Mouse (Mus musculus) midbrain, embryonic 16.5 days (tissue): Measurements from ENCODE around the gene Tbx4. TPM values are rescaled to one million over a fixed set of nuclear protein-coding genes. Genes with fewer than 3 reads are reported as not detected.

ENCODE experiments used
- ATAC-seq: fragments of 200-750 bp; cut with Nextera tagmentation; 2 replicates; pipeline ENCODE4 v1.8.0; 2017; ENCODE audit warnings: moderate TSS enrichment
- H3K27ac ChIP-seq: fragments of 300-500 bp; sonication (generic); 2 replicates; pipeline ENCODE4 v1.5.1; 2014; ENCODE audit warnings: mild to moderate bottlenecking, low read length, mixed read lengths
- H3K27me3 ChIP-seq: fragments of 300-500 bp; sonication (generic); 2 replicates; pipeline ENCODE4 v1.6.1; 2014; ENCODE audit warnings: low read depth, low read length, mixed read lengths; ENCODE audit not compliant: control insufficient read depth, insufficient read depth
- H3K36me3 ChIP-seq: fragments of 300-500 bp; sonication (generic); 2 replicates; pipeline ENCODE4 v1.6.1; 2014; ENCODE audit warnings: mild to moderate bottlenecking, low read length, moderate library complexity, mixed read lengths; ENCODE audit not compliant: control insufficient read depth, insufficient read depth
- H3K4me1 ChIP-seq: fragments of 300-500 bp; sonication (generic); 2 replicates; pipeline ENCODE4 v1.6.1; 2014; ENCODE audit warnings: mild to moderate bottlenecking, low read length, mixed read lengths; ENCODE audit not compliant: control insufficient read depth, insufficient read depth
- H3K4me2 ChIP-seq: fragments of 300-500 bp; sonication (generic); 2 replicates; pipeline ENCODE4 v1.6.1; 2014; ENCODE audit warnings: mild to moderate bottlenecking, low read length, mixed read lengths
- H3K4me3 ChIP-seq: fragments of 300-500 bp; sonication (generic); 2 replicates; pipeline ENCODE4 v1.5.1; 2014; ENCODE audit warnings: low read depth, mild to moderate bottlenecking, low read length, moderate library complexity, mixed read lengths
- H3K9ac ChIP-seq: fragments of 300-500 bp; sonication (generic); 2 replicates; pipeline ENCODE4 v1.6.1; 2014; ENCODE audit warnings: low read depth, low read length, mixed read lengths
- H3K9me3 ChIP-seq: fragments of 300-500 bp; sonication (generic); replicated peaks from 2 replicates; pipeline ENCODE4 v1.6.1; 2014; ENCODE audit warnings: mild to moderate bottlenecking, low read length, mixed read lengths; ENCODE audit not compliant: control insufficient read depth, poor library complexity, severe bottlenecking
- WGBS: fragments of 180-500 bp; shearing (Covaris S2); extraction: QIAGEN DNeasy Blood & Tissue Kit; methylation state at CpG from one replicate; pipeline ENCODE4 v1.1.7; 2014; 5-methylcytosine and 5-hydroxymethylcytosine counted together
- polyA plus RNA-seq: library from polyadenylated mRNA; unstranded; fragments of >200 nt; fragmentation: Nextera tagmentation; extraction: Ambion mirVana; gene quantifications from 2 replicates; pipeline ENCODE4 v1.2.1, GENCODE M21; 2015

The Tbx4 gene
- polyA plus RNA-seq, 1 experiment from 2014 or later: 0.43 TPM

DNA sequence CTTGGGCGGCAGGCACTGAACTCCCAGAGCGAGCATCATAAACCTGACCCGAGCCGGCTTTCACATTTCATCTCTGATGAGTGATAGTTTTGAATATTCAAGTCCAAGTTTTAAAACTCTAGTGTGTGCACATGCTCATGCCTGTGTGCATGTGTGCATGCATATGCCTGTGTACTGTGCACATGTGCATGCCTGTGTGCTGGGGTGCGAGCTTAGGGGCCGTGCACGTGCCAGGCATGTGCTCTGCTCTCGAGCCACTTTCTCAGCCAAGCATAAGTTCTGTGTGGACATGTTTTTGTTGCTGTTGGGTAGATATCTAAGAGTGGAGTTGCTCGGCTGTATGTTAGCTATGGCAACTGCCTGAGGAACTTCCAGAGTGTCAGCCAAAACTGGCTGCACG lies 62.5 kb downstream of the Tbx4 start:
- Histone ChIP-seq H3K27me3 (no peaks in the 10 kb centered on the region), H3K36me3 (no peaks in the 10 kb centered on the region), H3K9me3 (no peaks in the 10 kb centered on the region), H3K27ac (no peak overlapping the region), H3K4me3 (no peak overlapping the region), H3K4me2 (no peak overlapping the region), H3K9ac (no peak overlapping the region), H3K4me1 (no peaks in the 10 kb centered on the region)
- WGBS: 92% methylated on average over 10 of the region's 10 CpGs
- no peak for ATAC-seq

DNA sequence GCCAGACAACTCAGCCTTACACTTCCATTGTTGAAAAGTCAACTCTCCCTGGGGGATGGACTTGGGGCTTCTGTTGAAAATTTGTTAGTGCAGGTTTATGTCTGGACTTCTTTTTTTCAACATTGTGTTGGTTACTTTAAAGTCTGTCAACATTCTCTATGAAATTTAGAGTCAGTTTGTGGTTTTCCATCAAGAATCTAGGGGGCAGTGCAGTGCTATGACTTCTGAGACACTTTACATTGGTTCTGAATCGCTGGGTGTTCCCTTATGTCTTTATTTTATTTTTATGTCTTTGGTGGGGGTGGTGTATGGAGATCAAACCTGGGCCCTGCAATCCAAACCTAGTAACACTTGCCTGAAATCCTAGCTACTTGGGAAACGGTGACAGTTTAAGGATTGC lies 63.5 kb downstream of the Tbx4 start:
- Histone ChIP-seq H3K9me3 (no peaks in the 10 kb centered on the region), H3K9ac (no peak overlapping the region), H3K36me3 (no peaks in the 10 kb centered on the region), H3K27ac (no peak overlapping the region), H3K4me2 (no peak overlapping the region), H3K27me3 (no peaks in the 10 kb centered on the region), H3K4me3 (no peak overlapping the region), H3K4me1 (no peaks in the 10 kb centered on the region)
- no peak for ATAC-seq
- WGBS: 90% methylated on average over 2 of the region's 2 CpGs

DNA sequence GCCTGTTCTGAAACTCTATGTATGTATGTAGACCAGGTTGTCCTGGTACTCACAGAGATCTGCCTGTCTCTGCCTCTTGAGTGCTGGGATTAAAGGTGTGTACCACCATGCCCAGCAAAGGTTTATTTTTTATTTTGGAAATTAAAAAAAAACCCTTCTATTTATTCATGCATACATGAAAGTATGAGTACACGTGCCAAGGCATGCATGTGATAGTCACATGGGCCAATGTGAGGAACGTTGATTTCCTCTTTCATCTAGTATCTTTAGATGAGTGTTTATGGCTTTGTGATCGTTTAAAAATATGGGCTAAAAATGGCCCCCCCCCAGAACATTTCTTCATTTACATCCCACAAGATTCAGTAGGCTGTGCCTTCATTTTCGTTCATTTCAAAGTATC lies 66.3 kb downstream of the Tbx4 start:
- no peak overlapping the region for H3K4me2 ChIP-seq
- H3K4me3 ChIP-seq: no peak overlapping the region
- no peaks in the 10 kb centered on the region for H3K9me3 ChIP-seq
- H3K36me3 ChIP-seq: no peaks in the 10 kb centered on the region
- no peak overlapping the region for H3K27ac ChIP-seq
- H3K4me1 ChIP-seq: no peaks in the 10 kb centered on the region
- H3K27me3 ChIP-seq: no peaks in the 10 kb centered on the region
- WGBS: 90% methylated on average over 4 of the region's 4 CpGs
- H3K9ac ChIP-seq: no peak overlapping the region
- ATAC-seq: no peak

GRCm38 (mm10) chr11:85955611-85956010 lies 69.4 kb downstream of the Tbx4 start:
- ATAC-seq: no peak
- no peaks in the 10 kb centered on the region for H3K27me3 ChIP-seq
- H3K9ac ChIP-seq: no peak overlapping the region
- WGBS: 79% methylated on average over 12 of the region's 12 CpGs
- no peaks in the 10 kb centered on the region for H3K36me3 ChIP-seq
- no peak overlapping the region for H3K4me2 ChIP-seq
- H3K4me1 ChIP-seq: no peaks in the 10 kb centered on the region
- H3K4me3 ChIP-seq: no peak overlapping the region
- no peak overlapping the region for H3K27ac ChIP-seq
- no peaks in the 10 kb centered on the region for H3K9me3 ChIP-seq

- 85% methylated on average over 10 of the region's 10 CpGs for WGBS
- no peaks in the 10 kb centered on the region for H3K36me3 ChIP-seq
- no peak overlapping the region for H3K4me2 ChIP-seq
- no peak overlapping the region for H3K9ac ChIP-seq
- no peak for ATAC-seq
- no peaks in the 10 kb centered on the region for H3K4me1 ChIP-seq
- H3K4me3 ChIP-seq: no peak overlapping the region
- H3K9me3 ChIP-seq: no peaks in the 10 kb centered on the region
- no peaks in the 10 kb centered on the region for H3K27me3 ChIP-seq
- H3K27ac ChIP-seq: no peak overlapping the region
Observed at GRCm38 (mm10) chr11:85956422-85956821, 70.2 kb downstream of the Tbx4 start.

GRCm38 (mm10) chr11:85956950-85957778 lies 70.9 kb downstream of the Tbx4 start:
- H3K4me1 ChIP-seq: no peaks in the 10 kb centered on the region
- no peak overlapping the region for H3K27ac ChIP-seq
- no peaks in the 10 kb centered on the region for H3K9me3 ChIP-seq
- 77% methylated on average over 6 of the region's 6 CpGs for WGBS
- H3K4me2 ChIP-seq: no peak overlapping the region
- no peak overlapping the region for H3K9ac ChIP-seq
- no peaks in the 10 kb centered on the region for H3K27me3 ChIP-seq
- H3K4me3 ChIP-seq: no peak overlapping the region
- no peak for ATAC-seq
- H3K36me3 ChIP-seq: no peaks in the 10 kb centered on the region

- Histone ChIP-seq H3K4me2 (no peak overlapping the region), H3K36me3 (no peaks in the 10 kb centered on the region), H3K27ac (no peak overlapping the region), H3K27me3 (no peaks in the 10 kb centered on the region), H3K9me3 (no peaks in the 10 kb centered on the region), H3K9ac (no peak overlapping the region), H3K4me3 (no peak overlapping the region), H3K4me1 (no peaks in the 10 kb centered on the region)
- 89% methylated on average over 5 of the region's 5 CpGs for WGBS
- no peak for ATAC-seq
Observed at GRCm38 (mm10) chr11:85959837-85960236, 73.6 kb downstream of the Tbx4 start.

- ATAC-seq: no peak
- no peaks in the 10 kb centered on the region for H3K36me3 ChIP-seq
- no peak overlapping the region for H3K4me2 ChIP-seq
- H3K9ac ChIP-seq: no peak overlapping the region
- no peak overlapping the region for H3K27ac ChIP-seq
- H3K4me1 ChIP-seq: no peaks in the 10 kb centered on the region
- H3K9me3 ChIP-seq: no peaks in the 10 kb centered on the region
- H3K27me3 ChIP-seq: no peaks in the 10 kb centered on the region
- WGBS: 89% methylated on average over 6 of the region's 6 CpGs
- no peak overlapping the region for H3K4me3 ChIP-seq
Observed at GRCm38 (mm10) chr11:85960273-85960672, 74.1 kb downstream of the Tbx4 start.

DNA sequence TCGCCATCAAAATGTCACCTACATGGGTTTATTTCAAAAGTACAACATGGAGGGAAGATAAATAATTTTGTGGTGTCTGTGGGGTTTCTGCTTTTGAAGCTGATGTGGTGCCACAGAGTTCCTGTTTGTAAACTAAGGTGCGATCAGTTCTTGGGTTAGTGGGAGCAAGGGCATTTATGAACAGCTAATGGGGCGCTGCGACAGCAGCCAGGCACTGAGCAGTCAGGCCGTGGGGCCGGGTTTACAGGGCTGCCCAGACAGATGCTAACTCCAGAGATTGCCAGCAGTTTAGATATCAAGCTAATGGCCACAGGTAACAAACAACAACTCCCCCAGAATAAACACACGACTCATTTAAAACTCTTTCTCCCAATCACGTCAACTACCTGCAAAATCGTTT lies 75.3 kb downstream of the Tbx4 start:
- Histone ChIP-seq H3K4me2 (no peak overlapping the region), H3K27me3 (no peaks in the 10 kb centered on the region), H3K9ac (no peak overlapping the region), H3K9me3 (no peaks in the 10 kb centered on the region), H3K4me3 (no peak overlapping the region), H3K36me3 (no peaks in the 10 kb centered on the region), H3K27ac (no peak overlapping the region), H3K4me1 (no peaks in the 10 kb centered on the region)
- no peak for ATAC-seq
- WGBS: 77% methylated on average over 9 of the region's 9 CpGs
